Mouse (Mus musculus): ENCODE data around the gene Olfr313. TPM values are rescaled to one million over a fixed set of nuclear protein-coding genes. Genes with fewer than 3 reads are reported as not detected.
"Not testable (repeated sequence)": the region's sequence is repeated elsewhere in the genome, so short reads cannot be mapped to it uniquely, and the experiment has no call there.

The Olfr313 gene
- not detected in 2 replicates for polyA plus RNA-seq (2014; fragmentation: Nextera tagmentation; extraction: Ambion mirVana)

DNA sequence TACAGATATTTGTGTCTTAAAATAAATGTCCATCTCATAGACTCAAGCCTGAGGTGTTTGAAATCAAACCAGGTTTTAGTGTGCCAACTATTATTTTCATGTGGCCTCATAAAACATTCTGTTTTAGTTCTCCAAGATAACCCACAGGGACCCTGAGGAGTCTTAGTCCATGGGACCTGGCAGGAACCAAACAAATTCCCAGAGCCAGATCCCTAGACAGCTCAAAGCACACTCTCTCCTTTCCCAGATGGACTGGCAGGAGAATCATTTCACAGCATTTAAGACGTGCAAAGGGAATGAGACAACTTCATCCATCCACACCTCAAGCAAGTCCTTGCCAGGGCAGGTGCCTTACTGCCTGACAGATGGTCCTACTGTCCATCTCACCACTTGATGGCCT, at the start of gene Olfr313:
TSS of gene Olfr313 (plus strand) at position 301 of the 400 bp plus-strand sequence.
- not testable (repeated sequence) for ATAC-seq (replicated peaks; ENCODE audit: insufficient number of reproducible peaks, low FRiP score, low TSS enrichment, low read depth); H3K4me3 ChIP-seq (ENCODE audit: low read depth, low read length); H3K27me3 ChIP-seq (ENCODE audit: control insufficient read depth, insufficient read depth, low read length); H3K36me3 ChIP-seq (replicated peaks; ENCODE audit: control insufficient read depth, insufficient read depth, low read depth, low read length); H3K4me2 ChIP-seq (ENCODE audit: low read depth, low read length); DNase-seq (ENCODE audit: low spot score); H3K27ac ChIP-seq (replicated peaks; ENCODE audit: low read depth, low read length); H3K4me1 ChIP-seq (ENCODE audit: control insufficient read depth, insufficient read depth, low read length); H3K9me3 ChIP-seq (replicated peaks; ENCODE audit: control insufficient read depth, low read length); H3K9ac ChIP-seq (replicated peaks; ENCODE audit: low read length)
- WGBS: 52% methylated on average over 1 of the region's 1 CpGs

DNA sequence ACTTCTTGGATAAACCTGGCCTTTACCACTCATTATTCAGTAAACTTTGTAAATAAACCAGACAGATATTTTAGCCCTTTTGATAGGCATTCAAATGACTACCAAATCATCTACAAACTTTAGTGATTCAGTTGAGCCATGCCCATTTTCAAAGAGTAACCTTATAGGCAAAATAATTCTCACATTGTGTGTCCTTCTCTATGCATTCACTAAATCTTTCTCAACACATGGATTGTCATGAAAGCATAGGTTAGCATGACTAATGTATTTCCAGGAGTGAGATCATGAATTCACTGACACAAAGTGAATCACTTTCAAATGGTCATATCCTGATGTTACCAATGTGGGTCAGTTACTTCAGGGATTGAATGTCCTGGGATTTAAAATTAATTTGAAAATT, 41.9 kb upstream of the Olfr313 start, which contains the start of gene Olfr315:
TSS of gene Olfr315 (plus strand) at position 301 of the 400 bp plus-strand sequence.
- no peak for ATAC-seq (replicated peaks; ENCODE audit: insufficient number of reproducible peaks, low FRiP score, low TSS enrichment, low read depth)

DNA sequence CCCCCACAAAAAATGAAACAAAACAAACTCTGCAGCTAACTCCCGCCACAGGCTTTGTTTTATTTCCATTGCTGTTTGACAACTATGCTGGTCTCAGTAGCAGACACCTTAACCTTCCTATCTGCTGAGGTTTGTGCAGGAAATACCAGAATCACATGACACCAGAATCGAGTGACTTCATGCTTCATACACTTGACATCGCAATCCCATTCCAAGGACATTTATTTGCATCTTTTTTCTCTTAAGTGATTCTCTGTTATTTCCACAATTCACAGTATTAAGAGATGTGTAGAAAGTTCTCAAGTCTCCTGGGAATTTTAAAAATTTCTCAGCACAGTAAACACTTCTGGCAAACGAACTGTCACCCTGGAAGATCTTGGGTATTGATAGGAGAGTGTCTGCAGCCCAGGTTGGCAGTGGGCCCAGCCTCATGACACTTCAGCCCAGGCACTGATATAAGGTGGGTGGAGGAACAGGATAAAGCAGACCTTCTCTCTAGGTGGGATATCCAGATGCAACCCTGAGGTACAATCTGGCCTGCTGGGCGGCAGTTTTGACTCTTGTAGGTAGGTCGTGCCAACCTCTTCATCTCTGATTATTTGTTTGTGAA, 32.2 kb upstream of the Olfr313 start, which contains the start of gene Olfr314:
TSS of gene Olfr314 (plus strand) at position 473 of the 610 bp plus-strand sequence.
- no peak for ATAC-seq (replicated peaks; ENCODE audit: insufficient number of reproducible peaks, low FRiP score, low TSS enrichment, low read depth)
- DNase-seq (ENCODE audit: low spot score): no peak
- no peak within 1 kb of the TSS for H3K4me3 ChIP-seq (ENCODE audit: low read depth, low read length)
- no peaks in the 10 kb centered on the region for H3K36me3 ChIP-seq (replicated peaks; ENCODE audit: control insufficient read depth, insufficient read depth, low read depth, low read length)
- no peaks in the 10 kb centered on the region for H3K27me3 ChIP-seq (ENCODE audit: control insufficient read depth, insufficient read depth, low read length)
- H3K4me2 ChIP-seq (ENCODE audit: low read depth, low read length): no peak within 1 kb of the TSS
- WGBS: 76% methylated on average over 6 of the region's 6 CpGs
- no peak within 1 kb of the TSS for H3K9ac ChIP-seq (replicated peaks; ENCODE audit: low read length)
- no peak within 1 kb of the TSS for H3K27ac ChIP-seq (replicated peaks; ENCODE audit: low read depth, low read length)
- H3K4me1 ChIP-seq (ENCODE audit: control insufficient read depth, insufficient read depth, low read length): no peaks in the 10 kb centered on the region
- H3K9me3 ChIP-seq (replicated peaks; ENCODE audit: control insufficient read depth, low read length): no peaks in the 10 kb centered on the region

More for the DNA sequence above, 41.9 kb upstream of the Olfr313 start, which contains the start of gene Olfr315:
- Histone ChIP-seq H3K4me2 (ENCODE audit: low read depth, low read length) (no peak within 1 kb of the TSS), H3K4me1 (ENCODE audit: control insufficient read depth, insufficient read depth, low read length) (no peaks in the 10 kb centered on the region), H3K9ac (replicated peaks; ENCODE audit: low read length) (no peak within 1 kb of the TSS), H3K4me3 (ENCODE audit: low read depth, low read length) (no peak within 1 kb of the TSS), H3K27ac (replicated peaks; ENCODE audit: low read depth, low read length) (no peak within 1 kb of the TSS), H3K27me3 (ENCODE audit: control insufficient read depth, insufficient read depth, low read length) (no peaks in the 10 kb centered on the region), H3K36me3 (replicated peaks; ENCODE audit: control insufficient read depth, insufficient read depth, low read depth, low read length) (no peaks in the 10 kb centered on the region), H3K9me3 (replicated peaks; ENCODE audit: control insufficient read depth, low read length) (no peaks in the 10 kb centered on the region)
- DNase-seq (ENCODE audit: low spot score): no peak

DNA sequence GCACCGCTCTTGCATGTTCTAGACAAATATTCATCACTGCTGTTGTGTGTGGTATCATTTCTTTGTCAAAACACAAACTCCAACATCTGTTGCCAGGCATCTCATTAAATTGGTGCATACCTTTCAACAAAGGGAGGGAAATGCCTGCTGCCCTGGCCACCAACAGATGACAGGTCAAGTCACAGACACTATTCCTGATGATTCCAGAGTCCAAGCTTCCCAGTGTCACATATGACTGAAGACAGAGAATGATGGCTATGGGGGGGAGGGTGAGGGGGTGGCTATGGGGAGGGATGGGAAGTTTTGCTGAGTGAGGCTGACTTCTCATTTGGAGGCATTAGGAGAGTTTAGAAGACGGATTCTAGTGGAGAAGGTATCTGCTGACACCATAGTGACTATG, 30.6 kb upstream of the Olfr313 start:
- no peaks in the 10 kb centered on the region for H3K9me3 ChIP-seq (replicated peaks; ENCODE audit: control insufficient read depth, low read length)
- no peaks in the 10 kb centered on the region for H3K4me1 ChIP-seq (ENCODE audit: control insufficient read depth, insufficient read depth, low read length)
- no peak for DNase-seq (ENCODE audit: low spot score)
- no peak overlapping the region for H3K4me2 ChIP-seq (ENCODE audit: low read depth, low read length)
- H3K36me3 ChIP-seq (replicated peaks; ENCODE audit: control insufficient read depth, insufficient read depth, low read depth, low read length): no peaks in the 10 kb centered on the region
- H3K27me3 ChIP-seq (ENCODE audit: control insufficient read depth, insufficient read depth, low read length): no peaks in the 10 kb centered on the region
- no peak for ATAC-seq (replicated peaks; ENCODE audit: insufficient number of reproducible peaks, low FRiP score, low TSS enrichment, low read depth)
- no peak overlapping the region for H3K4me3 ChIP-seq (ENCODE audit: low read depth, low read length)
- H3K27ac ChIP-seq (replicated peaks; ENCODE audit: low read depth, low read length): no peak overlapping the region
- H3K9ac ChIP-seq (replicated peaks; ENCODE audit: low read length): no peak overlapping the region
- WGBS: 85% methylated on average over 2 of the region's 2 CpGs

DNA sequence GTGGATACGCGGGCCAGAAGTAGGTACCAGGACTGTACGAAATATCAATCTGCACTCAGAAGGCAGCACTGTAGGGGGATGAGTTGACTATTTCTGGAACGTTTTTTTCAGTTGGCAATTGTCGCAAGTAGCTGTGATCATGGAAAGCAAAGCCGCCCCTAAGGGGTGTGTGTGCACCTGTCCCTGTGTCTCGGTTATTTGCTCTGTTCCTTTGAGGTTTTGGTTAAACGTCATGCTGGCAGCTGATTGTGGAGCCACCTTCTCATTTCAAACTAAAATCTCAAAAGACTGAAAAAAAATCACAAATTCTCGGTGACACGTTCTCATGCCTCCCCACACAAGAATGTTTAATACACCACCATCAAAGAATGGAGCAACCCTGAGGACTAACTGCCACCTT, 27.1 kb upstream of the Olfr313 start:
- Histone ChIP-seq H3K4me2 (ENCODE audit: low read depth, low read length) (no peak overlapping the region), H3K27me3 (ENCODE audit: control insufficient read depth, insufficient read depth, low read length) (no peaks in the 10 kb centered on the region), H3K9me3 (replicated peaks; ENCODE audit: control insufficient read depth, low read length) (no peaks in the 10 kb centered on the region), H3K9ac (replicated peaks; ENCODE audit: low read length) (no peak overlapping the region), H3K4me1 (ENCODE audit: control insufficient read depth, insufficient read depth, low read length) (no peaks in the 10 kb centered on the region), H3K27ac (replicated peaks; ENCODE audit: low read depth, low read length) (no peak overlapping the region), H3K4me3 (ENCODE audit: low read depth, low read length) (no peak overlapping the region), H3K36me3 (replicated peaks; ENCODE audit: control insufficient read depth, insufficient read depth, low read depth, low read length) (no peaks in the 10 kb centered on the region)
- 90% methylated on average over 10 of the region's 10 CpGs for WGBS
- DNase-seq (ENCODE audit: low spot score) (no peak), ATAC-seq (replicated peaks; ENCODE audit: insufficient number of reproducible peaks, low FRiP score, low TSS enrichment, low read depth) (no peak)

DNA sequence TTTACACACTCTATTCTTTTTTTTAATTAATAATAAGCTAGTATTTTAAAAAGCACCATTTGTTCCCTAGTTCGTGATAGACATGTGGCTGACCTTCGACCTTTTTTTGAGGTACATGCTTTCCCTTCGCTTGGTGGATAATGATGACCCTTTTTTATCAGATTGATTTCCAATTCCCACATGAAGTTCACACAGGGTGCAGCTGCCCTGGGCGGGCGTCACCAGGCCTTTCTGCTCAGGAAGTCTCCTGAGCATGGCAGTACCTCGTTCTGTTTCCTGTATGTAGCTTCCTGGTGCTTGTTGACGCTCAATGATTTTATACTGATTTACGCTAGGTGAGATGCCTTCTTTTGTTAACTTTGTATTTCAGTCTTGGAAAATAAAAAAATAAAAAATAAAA, 26.5 kb upstream of the Olfr313 start:
- WGBS: 78% methylated on average over 8 of the region's 8 CpGs
- no peak overlapping the region for H3K9ac ChIP-seq (replicated peaks; ENCODE audit: low read length)
- no peaks in the 10 kb centered on the region for H3K9me3 ChIP-seq (replicated peaks; ENCODE audit: control insufficient read depth, low read length)
- H3K4me1 ChIP-seq (ENCODE audit: control insufficient read depth, insufficient read depth, low read length): no peaks in the 10 kb centered on the region
- ATAC-seq (replicated peaks; ENCODE audit: insufficient number of reproducible peaks, low FRiP score, low TSS enrichment, low read depth) (no peak), DNase-seq (ENCODE audit: low spot score) (no peak)
- H3K4me2 ChIP-seq (ENCODE audit: low read depth, low read length): no peak overlapping the region
- H3K4me3 ChIP-seq (ENCODE audit: low read depth, low read length): no peak overlapping the region
- H3K27ac ChIP-seq (replicated peaks; ENCODE audit: low read depth, low read length): no peak overlapping the region
- H3K27me3 ChIP-seq (ENCODE audit: control insufficient read depth, insufficient read depth, low read length): no peaks in the 10 kb centered on the region
- no peaks in the 10 kb centered on the region for H3K36me3 ChIP-seq (replicated peaks; ENCODE audit: control insufficient read depth, insufficient read depth, low read depth, low read length)

DNA sequence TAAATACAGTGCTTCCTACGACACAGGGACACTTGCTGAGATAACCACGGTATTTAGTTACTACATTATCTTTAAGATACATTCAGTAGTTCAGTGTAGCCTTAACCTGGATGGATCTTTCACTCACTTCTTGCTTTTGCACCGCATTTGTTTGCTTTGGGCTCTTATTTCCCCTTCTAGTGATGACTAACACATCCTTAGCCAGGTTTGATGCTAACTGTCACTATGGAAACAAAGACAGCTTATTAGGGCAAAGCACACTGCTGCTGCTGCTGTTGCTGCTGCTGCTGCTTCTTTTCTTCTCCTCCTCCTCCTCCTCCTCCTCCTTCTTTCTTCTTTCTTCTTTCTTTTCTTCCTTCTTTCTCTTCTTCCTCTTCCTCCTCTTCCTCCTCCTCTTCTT, 25.3 kb upstream of the Olfr313 start:
- H3K9ac ChIP-seq (replicated peaks; ENCODE audit: low read length): no peak overlapping the region
- H3K4me3 ChIP-seq (ENCODE audit: low read depth, low read length): no peak overlapping the region
- ATAC-seq (replicated peaks; ENCODE audit: insufficient number of reproducible peaks, low FRiP score, low TSS enrichment, low read depth) (no peak), DNase-seq (ENCODE audit: low spot score) (no peak)
- no peak overlapping the region for H3K4me2 ChIP-seq (ENCODE audit: low read depth, low read length)
- no peak overlapping the region for H3K27ac ChIP-seq (replicated peaks; ENCODE audit: low read depth, low read length)
- H3K36me3 ChIP-seq (replicated peaks; ENCODE audit: control insufficient read depth, insufficient read depth, low read depth, low read length): no peaks in the 10 kb centered on the region
- WGBS: 28% methylated on average over 3 of the region's 3 CpGs
- no peaks in the 10 kb centered on the region for H3K4me1 ChIP-seq (ENCODE audit: control insufficient read depth, insufficient read depth, low read length)
- H3K9me3 ChIP-seq (replicated peaks; ENCODE audit: control insufficient read depth, low read length): no peaks in the 10 kb centered on the region
- no peaks in the 10 kb centered on the region for H3K27me3 ChIP-seq (ENCODE audit: control insufficient read depth, insufficient read depth, low read length)

DNA sequence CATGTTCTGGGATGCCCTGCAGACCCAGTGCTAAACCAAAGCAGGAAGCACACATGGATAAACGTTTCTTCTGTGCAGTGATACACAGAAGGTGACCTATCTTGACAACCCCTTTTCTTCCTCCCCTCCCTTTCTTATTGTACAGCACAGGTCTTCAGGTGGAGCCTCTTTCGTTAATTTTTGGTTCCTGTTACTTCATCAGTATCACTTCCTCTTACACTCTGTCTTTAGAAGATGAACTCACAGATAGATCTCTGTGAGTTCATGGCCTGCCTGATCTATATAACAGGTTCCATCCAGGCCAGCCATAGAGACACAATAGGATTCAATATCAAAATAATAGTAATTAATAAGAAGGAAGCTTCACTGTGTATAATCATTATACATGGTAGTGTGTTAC, 24.7 kb upstream of the Olfr313 start:
- no peak for DNase-seq (ENCODE audit: low spot score)
- Histone ChIP-seq H3K4me3 (ENCODE audit: low read depth, low read length) (no peak overlapping the region), H3K36me3 (replicated peaks; ENCODE audit: control insufficient read depth, insufficient read depth, low read depth, low read length) (no peaks in the 10 kb centered on the region), H3K27me3 (ENCODE audit: control insufficient read depth, insufficient read depth, low read length) (no peaks in the 10 kb centered on the region), H3K4me1 (ENCODE audit: control insufficient read depth, insufficient read depth, low read length) (no peaks in the 10 kb centered on the region), H3K27ac (replicated peaks; ENCODE audit: low read depth, low read length) (no peak overlapping the region), H3K9ac (replicated peaks; ENCODE audit: low read length) (no peak overlapping the region), H3K4me2 (ENCODE audit: low read depth, low read length) (no peak overlapping the region), H3K9me3 (replicated peaks; ENCODE audit: control insufficient read depth, low read length) (no peaks in the 10 kb centered on the region)
- ATAC-seq (replicated peaks; ENCODE audit: insufficient number of reproducible peaks, low FRiP score, low TSS enrichment, low read depth): no peak
- WGBS: 50% methylated on average over 2 of the region's 2 CpGs
